Mouse (Mus musculus) R1 (cell line): ENCODE data around the gene Wdr77.
A peak's percentile ranks its signal among the peaks of the same experiment; 100 is the strongest.
"Not testable (repeated sequence)": the region's sequence is repeated elsewhere in the genome, so short reads cannot be mapped to it uniquely, and the experiment has no call there.

Experiments used
- DNase-seq: peaks from one replicate; pipeline ENCODE4 v3.0.0-alpha.2; 2018; ENCODE audit warnings: low read depth, low spot score

The Wdr77 gene

DNA sequence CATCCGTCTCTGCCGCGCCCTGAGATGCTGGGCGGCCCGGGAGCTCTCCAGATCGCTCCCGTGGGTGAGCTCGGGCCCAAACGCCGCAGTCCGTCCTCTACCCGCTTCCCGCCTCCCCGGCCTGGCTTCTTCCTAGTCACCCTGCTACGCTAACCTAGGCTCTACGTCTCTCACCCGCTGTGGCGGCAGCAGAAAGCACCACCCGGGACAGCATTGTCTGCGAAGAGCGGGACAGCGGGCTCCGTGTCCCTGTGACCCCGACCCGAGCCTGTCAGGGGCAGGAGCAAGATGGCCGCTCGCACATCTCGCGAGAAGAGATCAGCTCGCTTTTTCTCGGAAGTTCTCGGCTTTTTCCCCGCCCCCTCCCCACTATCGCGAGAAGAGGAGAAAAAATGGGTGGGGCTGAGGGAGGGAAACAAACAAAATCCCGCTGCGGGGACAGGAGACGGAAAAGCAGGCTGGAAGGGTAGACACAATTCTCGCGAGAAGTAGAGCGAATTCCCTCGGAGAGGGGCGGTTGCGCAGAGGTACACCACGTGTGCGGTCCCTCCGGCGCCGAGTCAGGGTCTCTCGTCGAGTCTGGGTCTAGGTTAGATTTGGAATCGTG, at the start of gene Wdr77:
Gene Wdr77, plus strand, starts transcription at position 396 of the 607 bp plus-strand sequence.
- DNase-seq = peak; percentile 99

- DNase-seq = no peak
Observed at GRCm38 (mm10) chr3:105910519-105911190, 48.5 kb upstream of the Wdr77 start.

DNA sequence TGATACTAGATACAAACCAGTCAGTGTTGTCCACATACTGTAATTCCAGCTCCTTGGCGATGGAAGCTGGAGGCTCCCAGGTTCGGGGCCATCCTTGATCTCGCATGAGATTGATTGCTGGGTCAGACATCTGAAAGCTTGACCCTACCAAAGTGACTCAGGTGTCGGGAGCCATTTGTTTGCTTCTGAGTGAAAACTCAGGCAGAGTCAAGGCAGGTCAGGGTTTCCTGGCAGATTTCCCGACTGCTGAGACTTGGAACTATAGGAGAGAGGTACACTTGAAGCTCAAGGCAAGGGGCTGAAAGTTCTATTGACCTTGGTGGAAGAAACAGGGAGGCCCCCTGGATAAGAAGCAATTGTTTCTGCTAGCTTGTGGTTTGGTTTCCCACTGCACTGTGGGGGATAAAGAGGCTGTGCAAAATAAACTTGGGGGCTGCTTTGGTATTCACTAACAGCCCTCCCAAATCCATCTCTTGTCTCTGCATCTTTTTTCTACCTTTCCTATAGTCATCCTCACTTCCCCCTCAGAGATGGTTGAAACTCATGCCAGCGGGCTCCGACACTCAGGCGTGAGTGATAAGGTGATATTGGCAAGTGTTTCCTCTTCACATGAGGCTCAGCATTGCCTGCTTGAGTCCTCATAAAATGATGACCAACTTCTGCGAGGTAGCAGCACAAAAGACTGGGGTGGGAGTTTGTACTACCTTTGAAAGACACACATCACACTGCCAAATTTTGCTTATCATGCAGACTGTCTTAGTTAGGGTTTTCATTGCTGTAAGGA, 46.9 kb upstream of the Wdr77 start:
- no peak for DNase-seq

- DNase-seq = no peak
Observed at GRCm38 (mm10) chr3:105913839-105914681, 45.1 kb upstream of the Wdr77 start.

DNA sequence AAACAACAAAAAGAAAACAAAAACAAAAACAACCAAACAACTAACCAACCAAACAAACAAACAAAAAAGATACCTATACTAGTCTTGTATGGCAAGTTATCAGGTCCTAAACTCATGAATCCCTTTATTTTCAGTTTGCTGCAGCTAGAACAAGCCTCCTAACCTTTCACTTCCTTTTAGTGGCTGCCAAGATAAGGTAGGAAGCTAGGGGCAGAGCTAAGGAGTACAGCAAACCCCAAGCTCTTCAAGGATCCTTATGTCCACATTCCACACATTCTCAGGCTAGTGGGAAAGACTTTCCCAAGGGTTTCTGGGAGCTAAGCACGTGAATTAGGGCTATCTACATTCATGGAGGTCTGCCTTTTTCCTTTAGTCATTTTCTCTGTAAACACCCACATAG, 43.9 kb upstream of the Wdr77 start:
- peak; percentile 14 for DNase-seq

DNA sequence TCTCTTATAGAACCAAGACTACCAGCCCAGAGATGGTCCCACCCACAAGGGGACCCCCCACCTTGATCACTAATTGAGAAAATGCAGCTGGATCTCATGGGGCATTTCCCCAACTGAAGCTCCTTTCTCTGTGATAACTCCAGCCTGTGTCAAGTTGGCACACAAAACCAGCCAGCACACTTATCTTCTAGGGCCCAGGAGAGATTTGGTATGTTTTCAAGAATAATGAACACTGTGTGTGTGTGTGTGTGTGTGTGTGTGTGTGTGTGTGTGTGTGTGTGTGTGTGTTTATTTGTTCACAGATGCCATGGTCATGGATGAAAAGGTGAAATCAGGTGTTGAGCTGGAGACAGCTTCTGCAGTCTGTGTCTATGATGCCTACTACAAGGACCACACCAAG, 42.7 kb upstream of the Wdr77 start:
- not testable (repeated sequence) for DNase-seq

- DNase-seq = no peak
Observed at GRCm38 (mm10) chr3:105917656-105918354, 41.4 kb upstream of the Wdr77 start.

DNA sequence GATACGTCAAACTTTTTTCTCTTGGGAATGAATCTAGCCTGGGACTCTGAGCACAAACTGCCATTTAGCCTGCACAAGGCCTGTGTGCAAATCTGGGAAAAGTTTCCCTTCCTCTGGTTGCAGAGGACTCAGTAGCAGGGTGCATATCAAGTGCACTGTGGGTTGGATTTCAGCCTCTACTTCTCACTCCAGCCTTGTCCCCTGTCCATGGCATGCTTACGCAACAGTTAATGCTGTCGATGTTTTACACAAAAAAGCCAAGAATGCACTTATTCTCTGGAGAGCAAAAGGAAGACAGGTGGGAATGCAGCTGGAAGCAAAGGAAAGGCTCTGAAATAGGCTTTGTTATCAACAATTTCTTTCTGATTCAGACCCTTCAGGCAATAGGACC, 40.8 kb upstream of the Wdr77 start:
- DNase-seq = no peak

GRCm38 (mm10) chr3:105920743-105921142, 38.4 kb upstream of the Wdr77 start:
- DNase-seq = not testable (repeated sequence)

GRCm38 (mm10) chr3:105921959-105922358, 37.2 kb upstream of the Wdr77 start:
- DNase-seq = no peak

GRCm38 (mm10) chr3:105924616-105925015, 34.6 kb upstream of the Wdr77 start:
- DNase-seq = no peak

DNA sequence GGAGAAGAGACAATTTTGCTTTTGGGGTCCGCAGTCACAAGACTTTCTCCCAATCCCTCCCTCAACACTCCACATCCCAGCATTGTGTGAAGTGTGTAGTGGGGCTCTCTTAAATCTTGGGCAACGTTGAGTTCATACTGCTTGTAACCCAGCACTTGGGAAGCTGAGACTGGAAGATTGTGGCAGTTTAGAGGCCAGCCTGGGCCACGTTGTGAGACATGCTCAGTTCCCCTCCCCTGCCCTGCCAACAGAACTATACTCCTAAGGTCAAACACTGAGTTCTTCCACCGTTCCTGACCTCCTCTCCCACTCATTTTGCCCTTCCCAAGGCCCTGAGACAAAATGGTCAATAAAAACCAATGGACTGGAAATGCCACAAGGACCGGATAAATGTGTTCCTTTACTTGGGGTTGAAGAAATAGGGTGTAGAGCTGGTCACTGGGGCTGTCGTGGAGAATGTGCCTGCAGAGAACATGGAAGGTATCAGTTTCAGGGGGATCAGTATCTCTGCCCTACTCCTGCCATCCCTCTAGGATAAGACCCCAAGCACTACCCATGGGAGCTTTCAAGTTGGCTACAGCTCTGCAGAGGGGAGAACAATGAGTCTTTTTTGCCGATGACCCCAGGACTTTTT, 31.5 kb upstream of the Wdr77 start:
- DNase-seq = no peak

GRCm38 (mm10) chr3:105928195-105928569, 31.0 kb upstream of the Wdr77 start:
- DNase-seq = no peak

DNA sequence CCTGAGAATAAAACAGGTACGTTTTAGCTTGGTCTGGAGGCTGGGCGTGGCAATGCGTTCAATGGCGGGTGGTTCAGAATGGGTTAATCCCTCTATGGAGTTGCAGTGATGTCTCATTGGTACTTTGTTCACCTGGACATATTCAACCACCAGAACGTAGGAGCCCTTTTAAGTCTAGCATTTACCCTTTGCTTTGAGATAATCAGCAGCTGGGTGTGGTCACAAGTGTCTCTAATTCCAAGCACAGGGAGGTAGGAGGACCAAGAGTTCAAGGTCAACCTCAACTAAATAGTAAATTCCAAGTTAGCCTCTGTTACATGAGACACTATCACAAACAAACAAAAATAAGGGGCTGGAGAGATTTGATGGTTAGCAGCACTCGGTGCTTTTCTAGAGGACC, 30.4 kb upstream of the Wdr77 start:
- DNase-seq = peak; percentile 72

GRCm38 (mm10) chr3:105929821-105930220, 29.3 kb upstream of the Wdr77 start:
- DNase-seq = peak; percentile 34

GRCm38 (mm10) chr3:105931095-105931494, 28.1 kb upstream of the Wdr77 start:
- DNase-seq = no peak

DNA sequence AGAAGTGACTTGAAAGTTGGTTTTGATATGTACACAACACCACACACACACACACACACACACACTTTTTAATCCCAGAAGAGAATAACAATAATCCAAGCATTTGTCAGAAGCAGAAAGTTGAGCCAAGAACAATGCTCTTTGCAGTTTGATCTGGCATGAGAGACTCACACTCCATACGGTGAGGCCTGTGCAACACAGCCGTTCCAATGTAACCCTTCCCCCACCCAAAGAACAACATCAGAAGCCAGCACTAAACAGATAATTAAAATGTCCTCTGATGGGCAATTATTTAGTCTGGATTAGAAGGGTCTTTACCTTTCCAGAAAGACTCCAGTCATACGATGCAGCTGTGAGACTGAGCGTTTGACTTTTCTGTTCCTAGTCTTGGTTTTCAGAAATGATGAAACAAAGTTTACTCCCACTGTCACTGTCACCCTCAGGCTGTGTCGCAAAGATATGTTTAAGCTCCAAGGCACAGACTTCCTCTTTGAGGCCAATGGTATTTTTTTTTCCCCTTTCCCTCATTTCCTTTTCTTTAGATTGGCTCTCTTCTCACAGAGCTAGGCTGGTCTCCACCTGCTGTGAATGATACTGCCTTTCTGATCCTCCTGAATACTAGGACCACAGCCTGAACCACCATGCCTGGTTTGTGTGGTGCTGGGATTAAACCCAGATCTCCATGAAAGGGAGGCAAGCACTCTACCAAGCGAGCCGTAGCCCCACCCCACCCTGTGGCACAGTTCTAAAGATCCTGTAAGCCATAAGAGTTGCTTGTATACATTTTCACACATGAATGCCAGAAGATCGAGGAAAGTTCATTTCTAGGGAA, 26.7 kb upstream of the Wdr77 start, which contains the start of gene I830077J02Rik:
Gene I830077J02Rik, minus strand, starts transcription at position 425 of the 832 bp plus-strand sequence.
- no peak for DNase-seq

DNA sequence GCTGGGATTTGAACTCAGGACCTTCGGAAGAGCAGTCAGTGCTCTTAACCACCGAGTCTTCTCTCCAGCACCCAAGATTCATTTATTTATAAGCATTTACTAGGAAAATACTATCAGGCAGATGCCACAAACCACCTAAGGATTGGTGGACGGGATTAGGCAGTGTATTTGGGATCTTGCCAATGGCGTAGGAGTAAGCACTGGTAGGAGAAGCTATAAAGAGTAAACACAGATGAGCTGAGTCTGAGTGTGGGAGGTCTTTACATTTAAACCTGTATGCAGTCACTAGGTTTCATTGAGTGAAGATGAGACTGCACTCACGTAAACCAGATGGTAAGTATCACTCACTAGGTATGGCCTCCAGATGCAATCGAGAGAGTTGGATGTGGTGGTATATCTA, 25.2 kb upstream of the Wdr77 start:
- DNase-seq = no peak

GRCm38 (mm10) chr3:105935033-105935432, 24.1 kb upstream of the Wdr77 start:
- no peak for DNase-seq

- DNase-seq = no peak
Observed at GRCm38 (mm10) chr3:105936111-105936510, 23.1 kb upstream of the Wdr77 start.
